Mouse (Mus musculus) myocyte (in vitro differentiated cells): ENCODE measurements around the gene Draxin.

ENCODE experiments used
- CEBPB ChIP-seq: IDR thresholded peaks from 2 replicates; pipeline ENCODE4 v1.6.1; 2011; ENCODE audit warnings: mild to moderate bottlenecking, moderate library complexity; ENCODE audit not compliant: poor library complexity, insufficient read depth, severe bottlenecking
- MAX ChIP-seq: IDR thresholded peaks from one replicate; pipeline ENCODE4 v1.6.1; 2011; ENCODE audit warnings: low read depth, mild to moderate bottlenecking, control low read depth
- MYOD1 ChIP-seq, 3 experiments: IDR thresholded peaks; one replicate each; pipeline ENCODE4 v1.6.1; 2011; ENCODE audit warnings: control low read depth in 2 of 3, low read depth in 2 of 3, mild to moderate bottlenecking in 2 of 3, moderate library complexity in 1 of 3; ENCODE audit not compliant: insufficient read length in 2 of 3, control insufficient read depth in 1 of 3
- MYOG ChIP-seq, 3 experiments: IDR thresholded peaks; one replicate each; pipeline ENCODE4 v1.6.1; 2011; ENCODE audit warnings: control low read depth in 2 of 3, low read depth in 2 of 3, mild to moderate bottlenecking in 2 of 3; ENCODE audit not compliant: insufficient read length in 2 of 3, control insufficient read depth in 1 of 3, insufficient read depth in 1 of 3
- POLR2A ChIP-seq: IDR thresholded peaks from one replicate; pipeline ENCODE4 v1.6.1; 2011; ENCODE audit warnings: low read depth, mild to moderate bottlenecking, control low read depth, moderate library complexity; ENCODE audit not compliant: insufficient read length
- POLR2AphosphoS2 ChIP-seq: IDR thresholded peaks from one replicate; pipeline ENCODE4 v1.6.1; 2011; ENCODE audit warnings: low read depth, control low read depth; ENCODE audit not compliant: insufficient read length
- REST ChIP-seq: IDR thresholded peaks from one replicate; pipeline ENCODE4 v1.6.1; 2011; ENCODE audit warnings: mild to moderate bottlenecking, control low read depth, moderate library complexity; ENCODE audit not compliant: insufficient read depth, insufficient read length
- SRF ChIP-seq: IDR thresholded peaks from one replicate; pipeline ENCODE4 v1.6.1; 2011; ENCODE audit warnings: low read depth; ENCODE audit not compliant: control insufficient read depth, insufficient read length
- TCF12 ChIP-seq: IDR thresholded peaks from one replicate; pipeline ENCODE4 v1.6.1; 2011; ENCODE audit warnings: mild to moderate bottlenecking, control low read depth; ENCODE audit not compliant: poor library complexity, insufficient read depth, severe bottlenecking
- TCF3 ChIP-seq: IDR thresholded peaks from one replicate; pipeline ENCODE4 v1.6.1; 2011; ENCODE audit warnings: low read depth, control low read depth; ENCODE audit not compliant: insufficient read length
- USF1 ChIP-seq: IDR thresholded peaks from one replicate; pipeline ENCODE4 v1.6.1; 2011; ENCODE audit warnings: low read depth, mild to moderate bottlenecking, control low read depth, moderate library complexity

DNA sequence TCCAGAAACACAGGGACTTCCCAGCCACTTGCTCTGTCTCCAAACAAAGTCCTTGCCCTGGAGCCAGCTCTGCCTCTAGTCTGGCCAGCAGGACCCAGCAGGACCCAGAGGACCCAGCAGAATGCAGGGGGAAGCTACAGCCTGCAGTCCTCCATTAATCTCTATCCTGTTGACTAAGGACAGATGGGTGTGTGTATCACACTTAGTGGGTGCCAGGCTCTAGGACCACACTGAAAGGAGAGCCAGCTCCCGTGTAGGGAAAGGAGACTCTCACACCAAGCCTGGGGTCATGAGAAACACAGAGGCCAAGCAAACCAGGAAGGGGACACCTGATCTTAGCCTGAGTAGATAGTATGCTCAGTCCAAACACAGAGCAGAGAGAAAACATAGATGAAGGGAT is 2.3 kb downstream of the Draxin start:
- TF ChIP-seq POLR2A, result no peak
- TF ChIP-seq TCF12, result no peak
- no peak for TF ChIP-seq TCF3
- TF ChIP-seq MAX, result no peak
- no peak for TF ChIP-seq MYOD1 (IDR thresholded peaks at IDR 0.05; ENCODE audit: control insufficient read depth in 1 of 3, insufficient read length in 2 of 3, low read depth in 2 of 3)
- TF ChIP-seq USF1, result no peak
- TF ChIP-seq POLR2AphosphoS2, result no peak
- no peak for TF ChIP-seq REST
- no peak for TF ChIP-seq CEBPB
- TF ChIP-seq SRF, result no peak
- TF ChIP-seq MYOG (IDR thresholded peaks at IDR 0.05; ENCODE audit: control insufficient read depth in 1 of 3, insufficient read depth in 1 of 3, insufficient read length in 2 of 3, low read depth in 2 of 3), result no peak
